Mouse (Mus musculus): ENCODE measurements at regions not wholly inside any gene's neighbourhood (a gene's known extent, or its start where the extent isn't known, plus 50 kb on each side); places are given as distances from the start of the nearest gene placed in this dataset.

GRCm38 (mm10) chr5:47336511-47336910, 646.4 kb upstream of the Slit2 start:
- no peak for DNase-seq (ENCODE audit: low read depth, low spot score)

- DNase-seq (ENCODE audit: low read depth, low spot score), result no peak
Observed at GRCm38 (mm10) chr5:47339807-47340206, 643.1 kb upstream of the Slit2 start.

GRCm38 (mm10) chr5:47370184-47370583, 612.8 kb upstream of the Slit2 start:
- no peak for DNase-seq (ENCODE audit: low read depth, low spot score)

DNA sequence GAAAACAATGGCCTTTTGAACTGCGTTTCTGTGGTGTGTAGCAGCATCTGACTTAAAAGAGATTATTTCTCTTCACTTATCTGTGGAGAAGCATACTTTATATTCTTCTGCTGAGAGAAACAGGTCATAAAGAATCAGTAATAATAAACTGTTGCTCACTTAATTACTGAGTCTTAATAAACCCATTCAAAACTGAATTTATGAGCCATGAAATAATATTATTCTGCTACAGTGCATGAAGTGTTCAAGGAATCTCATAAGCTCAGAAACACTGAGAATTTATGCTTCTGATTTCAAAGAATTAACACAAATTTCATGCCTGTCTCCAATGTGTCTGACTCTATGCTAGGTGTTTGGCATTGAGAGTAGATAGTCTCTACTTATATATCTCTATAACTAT, 597.0 kb upstream of the Slit2 start:
- no peak for DNase-seq (ENCODE audit: low read depth, low spot score)

- DNase-seq (ENCODE audit: low read depth, low spot score), result no peak
Observed at GRCm38 (mm10) chr5:47386750-47387149, 596.2 kb upstream of the Slit2 start.

DNA sequence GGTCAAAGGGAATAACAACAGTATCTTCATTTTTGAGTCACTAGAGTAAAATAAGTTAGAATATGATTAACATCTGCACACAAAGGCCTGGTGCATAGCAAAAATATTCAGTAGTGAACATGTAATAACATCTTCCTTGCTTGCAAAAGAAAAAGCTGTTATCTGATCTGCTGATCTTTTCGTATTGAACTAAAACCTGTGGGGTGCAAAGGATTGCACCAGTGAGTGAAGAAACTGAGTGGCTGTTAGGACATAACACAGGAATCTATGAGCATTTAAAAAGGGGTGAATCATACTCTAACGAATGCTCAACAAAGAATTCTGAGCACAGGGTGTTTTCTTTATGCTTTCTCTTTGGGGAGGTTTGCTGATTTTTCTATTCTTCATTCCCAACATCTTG, 592.2 kb upstream of the Slit2 start:
- DNase-seq (ENCODE audit: low read depth, low spot score), result no peak

GRCm38 (mm10) chr5:47396874-47397273, 586.1 kb upstream of the Slit2 start:
- no peak for DNase-seq (ENCODE audit: low read depth, low spot score)

GRCm38 (mm10) chr5:47421916-47422315, 561.0 kb upstream of the Slit2 start:
- DNase-seq (ENCODE audit: low read depth, low spot score), result no peak

GRCm38 (mm10) chr5:47426040-47426439, 556.9 kb upstream of the Slit2 start:
- no peak for DNase-seq (ENCODE audit: low read depth, low spot score)

DNA sequence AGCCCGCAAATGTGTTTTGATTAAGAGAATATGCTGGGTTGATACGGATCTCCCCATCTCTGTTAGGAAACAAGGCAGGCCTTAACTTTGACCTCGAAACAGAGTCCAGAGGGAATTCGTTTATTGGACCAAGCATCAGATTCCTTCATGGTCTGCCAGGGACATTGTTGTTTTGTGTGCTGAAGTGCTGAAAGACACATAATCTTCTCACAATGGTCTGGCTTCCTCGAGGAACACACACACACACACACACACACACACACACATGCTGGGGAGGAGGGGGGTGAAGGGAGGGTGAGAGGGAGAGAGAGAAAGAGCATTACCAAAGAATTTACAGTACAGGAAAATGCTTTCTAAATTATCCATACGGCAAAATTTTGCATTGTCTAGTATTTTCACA, 556.5 kb upstream of the Slit2 start:
- DNase-seq (ENCODE audit: low read depth, low spot score), result no peak

DNA sequence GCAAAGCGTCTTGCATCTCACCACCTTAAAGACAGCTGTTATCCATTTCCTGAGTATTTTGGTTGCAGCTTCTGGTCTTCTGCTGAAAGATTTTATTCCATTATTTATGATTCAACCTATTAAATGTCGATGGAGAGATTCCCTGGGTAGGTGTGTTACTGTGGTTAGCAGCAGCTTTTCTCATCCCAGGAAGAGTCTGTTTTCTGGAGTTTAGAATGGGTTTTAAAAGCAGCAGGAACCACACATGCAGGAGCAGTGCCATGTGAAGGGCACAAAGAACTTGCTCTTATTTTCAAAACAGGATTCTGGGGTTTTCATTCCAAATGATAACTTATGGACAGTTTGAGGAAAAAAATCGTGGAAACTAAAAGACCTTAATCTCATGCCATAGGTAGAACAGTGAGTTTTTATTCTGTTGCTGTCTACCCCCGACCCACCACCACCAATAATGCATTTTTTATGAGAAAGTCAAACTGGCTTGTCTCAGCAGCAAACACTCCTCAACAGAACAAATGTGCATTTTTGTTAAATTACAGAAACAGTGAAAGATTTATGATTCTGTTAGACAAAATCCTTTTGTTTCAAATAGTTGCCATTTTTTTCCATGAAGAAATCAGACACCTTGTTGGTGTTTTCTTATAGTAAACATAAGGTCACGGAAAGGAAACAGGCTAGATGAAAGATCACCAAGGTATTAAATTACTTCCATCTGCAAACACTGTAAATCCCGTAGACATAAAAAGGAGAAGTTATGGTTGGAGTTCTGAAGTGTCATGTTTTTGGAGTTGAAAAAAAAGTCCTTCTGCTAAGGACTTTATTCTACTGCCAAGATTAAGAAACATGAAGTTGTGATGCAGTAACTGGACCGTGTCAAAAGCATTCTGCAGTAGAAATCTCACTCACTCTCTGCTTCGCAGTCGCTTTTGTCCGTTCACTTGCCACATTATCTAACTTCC, 553.4 kb upstream of the Slit2 start:
- DNase-seq (ENCODE audit: low read depth, low spot score), result no peak

- DNase-seq (ENCODE audit: low read depth, low spot score), result no peak
Observed at GRCm38 (mm10) chr5:47431599-47432328, 551.2 kb upstream of the Slit2 start.

GRCm38 (mm10) chr5:47436455-47436854, 546.5 kb upstream of the Slit2 start:
- no peak for DNase-seq (ENCODE audit: low read depth, low spot score)

DNA sequence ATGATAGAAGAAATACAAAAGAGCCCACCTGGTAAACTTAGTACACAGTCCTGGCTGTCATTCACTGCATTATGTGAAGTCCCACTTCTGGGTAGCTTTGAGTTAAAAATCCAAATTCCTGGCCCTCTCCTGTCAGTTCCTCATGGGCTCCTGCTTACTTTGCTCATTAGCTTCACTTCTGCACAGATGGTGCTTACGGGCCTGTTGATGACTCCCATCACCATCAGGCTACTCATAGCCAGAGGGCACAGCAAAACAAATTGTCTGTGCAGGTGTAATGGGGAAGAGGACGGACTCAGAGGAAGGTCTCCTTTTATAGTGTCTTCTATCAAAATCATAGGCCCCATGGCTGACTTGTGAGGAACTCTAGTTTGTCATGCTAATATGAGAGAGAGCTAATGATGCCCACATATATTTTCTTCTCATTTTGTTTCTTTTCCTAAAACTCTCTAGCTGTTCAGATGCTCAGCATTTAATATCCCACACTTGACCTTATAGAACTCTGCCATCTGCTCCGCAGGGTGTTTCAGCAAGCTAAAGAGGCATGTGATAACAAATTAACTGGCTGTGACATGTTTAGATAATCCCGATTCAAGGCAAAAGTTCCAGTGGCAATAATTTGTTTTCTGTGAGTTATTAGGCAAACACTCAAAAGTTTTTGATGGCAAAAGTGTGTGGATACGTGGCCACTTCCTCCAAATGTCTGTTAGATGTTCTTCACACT, 536.5 kb upstream of the Slit2 start:
- DNase-seq (ENCODE audit: low read depth, low spot score), result no peak

DNA sequence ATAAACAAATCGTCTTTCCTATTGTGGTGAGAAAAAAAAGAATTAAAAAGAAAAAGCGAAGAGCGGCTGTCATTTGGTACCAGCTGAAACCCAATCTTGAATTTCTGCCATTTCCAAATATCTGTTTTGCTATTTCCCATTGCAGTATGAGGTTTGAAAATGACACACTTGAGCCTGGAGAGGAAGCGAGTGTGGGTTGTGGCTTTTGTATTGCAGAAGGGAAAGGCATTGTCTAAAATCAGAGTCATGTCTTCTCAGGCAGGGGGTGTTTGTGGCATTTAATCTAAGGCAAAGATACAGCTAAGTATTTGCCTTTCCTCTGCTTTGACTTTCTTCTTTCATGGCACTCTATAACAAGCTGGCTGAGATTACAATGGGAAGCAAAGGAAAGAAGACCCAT, 518.1 kb upstream of the Slit2 start:
- DNase-seq (ENCODE audit: low read depth, low spot score), result no peak

DNA sequence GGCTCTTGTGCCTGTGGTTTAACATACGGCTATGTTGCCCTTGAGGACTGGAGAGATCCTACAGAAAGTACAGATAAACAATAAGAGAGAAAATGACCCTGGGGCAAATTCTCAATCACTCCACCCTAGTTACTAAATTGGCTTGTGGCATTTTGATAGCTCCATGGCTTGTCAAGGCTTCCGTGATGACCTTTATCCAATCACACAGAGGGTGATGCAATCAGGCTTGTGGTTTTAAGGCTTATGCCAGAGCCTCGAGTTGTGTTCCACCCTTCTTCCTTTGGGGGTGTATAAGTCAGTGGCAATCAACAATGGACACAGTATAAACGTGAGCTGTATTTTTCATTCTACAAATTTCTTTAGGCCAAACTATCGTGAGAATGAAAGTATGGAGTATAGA, 513.5 kb upstream of the Slit2 start:
- DNase-seq (ENCODE audit: low read depth, low spot score), result peak; percentile 3

DNA sequence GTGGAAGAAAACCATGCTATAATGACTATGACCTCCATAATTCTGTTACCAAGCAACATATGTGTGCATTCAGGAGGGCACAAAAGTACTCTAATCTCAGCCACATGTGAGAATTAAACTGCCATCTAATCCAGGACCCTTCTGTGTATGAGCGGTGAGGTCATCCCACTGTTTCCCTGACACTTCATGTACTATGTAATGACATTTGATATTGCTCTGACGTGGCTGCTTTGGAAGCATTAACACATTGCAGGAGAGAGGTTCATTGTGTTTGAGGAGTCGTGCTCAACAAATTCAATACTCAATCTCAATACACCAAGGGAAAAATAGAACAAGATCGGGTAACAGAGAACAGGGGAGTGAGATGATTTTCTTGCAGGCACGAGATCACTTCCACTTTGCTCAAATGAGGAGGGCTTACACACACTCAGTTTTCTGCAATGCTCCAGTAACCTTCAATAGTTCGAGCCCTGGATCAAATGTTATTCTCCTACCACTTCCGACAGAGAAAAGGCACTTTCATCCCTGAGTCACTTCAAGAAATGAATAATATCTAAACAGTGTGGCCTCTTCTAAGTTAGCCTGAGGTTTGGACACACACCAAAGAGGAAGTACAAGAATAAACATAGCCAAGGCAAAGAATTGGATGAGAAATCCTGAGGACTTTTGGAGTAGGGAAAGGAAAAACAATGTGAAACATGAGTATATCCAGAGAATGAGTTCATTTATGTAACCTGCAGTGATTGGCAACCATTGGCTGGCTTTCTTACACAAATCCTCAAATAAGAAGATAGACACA, 510.7 kb upstream of the Slit2 start:
- DNase-seq (ENCODE audit: low read depth, low spot score), result no peak

DNA sequence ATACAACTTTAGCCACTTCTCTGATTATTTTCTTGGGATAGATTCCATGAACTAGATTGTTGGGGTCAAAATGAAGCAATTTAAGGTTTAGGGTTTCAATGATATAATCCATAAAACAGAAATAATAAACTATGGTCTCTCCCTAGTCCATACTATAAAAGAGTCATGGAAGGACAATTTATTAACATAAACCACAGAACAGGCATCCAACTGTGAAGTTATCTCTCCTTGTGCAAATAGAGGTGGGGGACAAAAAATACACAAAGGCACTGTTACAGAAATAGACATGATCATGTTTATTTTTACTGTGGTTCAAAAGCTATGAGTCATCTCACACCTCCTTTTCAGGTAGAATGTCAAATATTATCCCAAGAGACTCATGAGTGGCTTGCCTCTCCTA, 503.0 kb upstream of the Slit2 start:
- DNase-seq (ENCODE audit: low read depth, low spot score), result no peak

DNA sequence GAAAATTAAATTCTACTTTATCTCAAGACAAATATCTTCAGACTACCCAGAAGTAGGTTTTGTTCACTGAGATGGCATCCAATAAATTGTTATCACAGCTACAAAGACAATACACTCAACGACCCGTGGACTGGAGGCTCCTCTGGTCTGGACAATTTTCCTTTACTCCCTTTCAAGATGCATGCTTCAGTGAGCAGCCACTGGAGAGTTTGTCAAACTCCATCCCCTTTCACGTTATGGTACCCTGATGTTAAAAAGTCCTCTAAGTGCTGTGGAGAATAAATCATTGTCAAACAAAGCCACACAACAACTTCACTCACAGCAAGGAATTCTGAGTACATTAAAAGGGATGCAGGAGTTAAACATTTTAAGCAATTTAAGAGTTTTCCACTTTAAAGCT, 486.7 kb upstream of the Slit2 start:
- DNase-seq (ENCODE audit: low read depth, low spot score), result no peak

DNA sequence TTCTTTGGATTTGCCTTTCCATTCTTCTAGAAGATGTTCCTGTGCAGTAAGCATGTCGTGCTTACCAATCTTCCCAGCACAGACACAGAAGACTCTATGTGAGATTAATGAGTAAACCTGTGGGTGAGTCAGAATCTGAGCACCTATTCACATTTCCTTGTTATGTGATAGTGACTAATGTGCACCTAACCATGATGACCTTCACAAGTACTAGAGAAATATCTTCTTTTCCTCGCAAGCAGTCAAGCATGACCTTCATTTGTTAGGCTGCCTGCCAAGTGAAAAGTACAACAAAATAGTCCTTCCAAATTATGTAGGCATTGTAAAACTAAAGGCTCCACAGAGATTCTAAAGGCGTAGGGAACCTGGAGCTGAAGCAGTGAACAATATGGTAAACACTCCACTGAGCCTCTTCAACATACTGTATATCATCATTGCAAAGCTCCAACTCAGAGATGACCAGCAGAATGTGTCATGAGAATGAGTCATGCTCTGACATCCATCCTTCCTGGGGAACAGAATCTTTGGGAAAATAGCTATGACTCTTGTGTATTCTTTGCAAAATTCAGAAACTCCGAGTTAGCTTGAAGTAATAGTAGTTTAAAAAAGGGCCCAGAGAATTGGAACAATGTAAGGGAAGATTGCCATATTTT, 480.0 kb upstream of the Slit2 start:
- no peak for DNase-seq (ENCODE audit: low read depth, low spot score)
